Mouse (Mus musculus) gastrocnemius, postnatal 14 days (tissue): ENCODE measurements around the gene Il1rl1. TPM values are rescaled to one million over a fixed set of nuclear protein-coding genes. Genes with fewer than 3 reads are reported as not detected.

Experiments used
- DNase-seq: peaks from one replicate; pipeline ENCODE4 v3.0.0; 2021; ENCODE audit warnings: mixed read lengths
- intact Hi-C: fragments of 180-260 bp; cut with DNase I; formaldehyde crosslinking; loops from one replicate; pipeline ENCODE4 v1.15.1; 2025; ENCODE audit warnings: low total_unique reads
- total RNA-seq, 2 experiments: library from RNA; stranded (reverse); gene quantifications; 2 replicates each; pipeline ENCODE4 v1.2.3; 2021

Il1rl1 gene
- total RNA-seq, 2 experiments from 2014 or later, result 1.0 to 1.2 TPM

GRCm38 (mm10) chr1:40430143-40430834 is 919 bp downstream of the Il1rl1 start:
- intact Hi-C loops, result no loop called here
- no peak for DNase-seq

DNA sequence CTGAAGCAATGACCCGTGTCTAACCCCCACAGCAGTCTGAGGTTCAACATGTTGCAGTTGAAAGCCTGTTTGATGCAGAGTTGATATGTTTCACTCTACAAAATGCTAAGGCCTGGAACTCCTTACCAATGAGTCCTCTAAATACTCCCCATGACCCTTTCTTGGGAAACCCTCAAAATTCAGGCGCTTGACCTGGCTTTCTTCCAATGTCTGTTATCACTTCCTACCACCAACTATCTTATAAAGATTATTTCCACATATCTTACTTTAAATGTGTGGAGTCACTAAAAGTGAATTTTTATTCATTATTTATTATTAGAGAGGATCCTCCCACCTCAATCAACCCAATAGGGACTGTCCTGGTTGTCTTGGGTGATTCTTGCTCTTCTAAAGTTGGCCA is 2.8 kb downstream of the Il1rl1 start:
- intact Hi-C loops, result no loop called here

DNA sequence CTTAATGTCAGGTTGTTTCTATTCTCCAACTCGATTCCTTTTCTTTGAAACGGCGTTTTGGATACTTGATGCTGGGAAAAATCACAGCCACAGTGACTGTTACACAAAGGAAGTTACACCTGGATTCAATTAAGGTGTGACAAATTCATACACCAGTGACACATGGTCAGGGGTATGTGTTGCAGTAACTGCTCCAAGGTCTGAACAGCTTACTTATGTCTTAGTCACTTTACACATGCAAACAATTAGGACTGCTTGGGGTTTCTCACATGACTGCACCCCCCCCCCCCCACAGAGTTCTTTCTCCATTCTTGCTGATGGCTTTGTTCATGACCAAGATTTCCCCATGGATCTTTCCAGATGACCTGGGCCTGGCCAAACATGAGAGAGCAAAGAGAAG is 6.6 kb downstream of the Il1rl1 start:
- intact Hi-C loops, result no loop called here
- DNase-seq, result no peak

More for the DNA sequence above, 2.8 kb downstream of the Il1rl1 start:
- no peak for DNase-seq

GRCm38 (mm10) chr1:40437340-40437739 is 8.0 kb downstream of the Il1rl1 start:
- intact Hi-C loops, result no loop called here
- no peak for DNase-seq

DNA sequence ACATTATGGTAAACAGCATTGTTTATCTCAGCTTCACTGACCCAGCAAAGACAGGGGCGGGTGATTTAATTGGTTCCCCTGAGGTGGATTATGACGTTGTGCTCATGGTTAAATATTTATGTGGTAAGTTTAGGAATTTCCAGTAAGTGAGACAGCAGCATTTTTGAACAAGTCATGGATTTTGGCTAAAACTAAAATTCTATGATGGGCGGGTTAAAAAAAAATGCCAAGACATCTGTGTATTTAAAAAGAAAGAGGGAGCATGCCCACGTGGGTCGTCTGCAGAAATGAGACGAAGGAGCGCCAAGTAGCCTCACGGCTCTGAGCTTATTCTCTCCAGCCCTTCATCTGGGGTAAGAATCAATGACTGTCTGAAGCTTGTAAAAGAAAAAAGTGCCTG is 10.1 kb downstream of the Il1rl1 start:
- intact Hi-C loops, result no loop called here
- DNase-seq, result no peak

GRCm38 (mm10) chr1:40444800-40445199 is 15.4 kb downstream of the Il1rl1 start:
- intact Hi-C loops, result no loop called here

DNA sequence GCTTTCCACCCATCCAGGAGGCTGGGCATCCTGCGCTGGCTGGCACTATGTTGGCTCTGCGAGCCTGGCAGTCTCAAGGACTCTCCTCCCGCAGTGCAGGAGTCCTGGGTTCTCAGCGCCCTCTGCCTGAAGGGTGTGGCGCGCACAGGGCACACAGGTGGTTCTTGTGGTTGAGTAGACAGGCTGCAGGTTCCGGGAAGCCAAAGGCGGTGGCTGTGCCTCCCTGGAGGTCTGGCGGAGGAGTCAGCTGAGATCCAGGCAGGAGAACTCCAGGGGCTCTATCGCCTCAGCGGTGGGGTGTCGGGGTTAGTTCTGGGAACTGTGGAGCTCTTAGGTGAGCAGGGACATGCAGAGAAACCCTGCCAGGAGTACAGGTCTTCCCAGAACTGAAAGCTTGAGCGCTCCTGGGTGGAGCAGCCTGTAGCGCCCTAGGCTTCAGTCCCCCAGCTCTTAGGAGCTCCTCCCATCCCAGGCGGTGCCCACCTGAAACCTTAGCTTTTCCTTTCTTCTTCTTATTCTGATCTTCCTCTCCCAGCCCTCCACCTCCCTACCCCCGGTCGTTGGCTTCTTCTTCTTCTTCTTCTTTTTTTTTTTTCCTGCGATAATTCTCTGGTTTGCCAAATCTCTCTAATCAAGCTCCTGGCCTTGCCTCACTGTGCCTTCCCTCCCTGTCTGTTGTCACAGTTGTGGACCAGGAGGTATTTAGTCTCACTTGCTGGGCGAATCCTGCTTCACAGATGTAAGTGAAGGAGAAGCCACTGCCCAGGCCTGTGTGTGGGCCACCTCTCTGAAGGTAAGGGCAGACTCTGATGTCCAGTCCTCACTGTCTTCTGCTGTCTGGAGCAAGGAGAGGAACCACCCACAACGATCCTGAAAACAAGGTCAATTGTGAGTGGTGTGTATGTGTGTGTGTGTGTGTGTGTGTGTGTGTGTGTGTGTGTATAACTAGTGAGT is 36.4 kb downstream of the Il1rl1 start, which contains the start of gene Il18r1:
Gene Il18r1, plus strand, starts transcription at position 76 of the 954 bp plus-strand sequence.
- no peak for DNase-seq
- intact Hi-C loops, result no loop called here

More at GRCm38 (mm10) chr1:40444800-40445199, 15.4 kb downstream of the Il1rl1 start:
- peak; percentile 6 for DNase-seq

- intact Hi-C loops, result no loop called here
- DNase-seq, result no peak
Observed at GRCm38 (mm10) chr1:40467306-40467705, 37.9 kb downstream of the Il1rl1 start.

GRCm38 (mm10) chr1:40468805-40469204 is 39.4 kb downstream of the Il1rl1 start:
- no peak for DNase-seq
- intact Hi-C loops, result no loop called here

- intact Hi-C loops, result no loop called here
- DNase-seq, result no peak
Observed at GRCm38 (mm10) chr1:40469900-40470299, 40.5 kb downstream of the Il1rl1 start.

- intact Hi-C loops, result no loop called here
- no peak for DNase-seq
Observed at GRCm38 (mm10) chr1:40472401-40472800, 43.0 kb downstream of the Il1rl1 start.

DNA sequence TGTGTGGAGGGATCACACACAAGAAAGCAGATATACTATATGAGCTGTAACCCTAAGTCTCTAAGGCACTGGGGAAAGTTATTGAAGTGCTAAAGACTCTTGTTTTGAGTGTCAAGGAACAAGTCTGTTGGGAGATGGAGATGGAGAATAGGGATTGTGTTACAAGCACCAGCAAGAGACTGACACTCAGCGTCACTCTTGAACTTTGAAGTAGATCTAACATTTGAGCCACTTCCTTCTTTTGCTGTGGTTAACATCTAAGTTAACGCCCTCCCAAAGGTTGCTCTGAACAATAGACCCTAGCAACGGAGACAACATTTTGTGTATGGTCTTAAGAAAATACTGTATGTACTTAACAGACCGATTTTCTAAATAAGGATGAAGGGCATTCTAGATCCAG is 44.3 kb downstream of the Il1rl1 start:
- intact Hi-C loops, result no loop called here
- DNase-seq, result no peak

GRCm38 (mm10) chr1:40474336-40474735 is 45.0 kb downstream of the Il1rl1 start:
- DNase-seq, result no peak
- intact Hi-C loops, result no loop called here

DNA sequence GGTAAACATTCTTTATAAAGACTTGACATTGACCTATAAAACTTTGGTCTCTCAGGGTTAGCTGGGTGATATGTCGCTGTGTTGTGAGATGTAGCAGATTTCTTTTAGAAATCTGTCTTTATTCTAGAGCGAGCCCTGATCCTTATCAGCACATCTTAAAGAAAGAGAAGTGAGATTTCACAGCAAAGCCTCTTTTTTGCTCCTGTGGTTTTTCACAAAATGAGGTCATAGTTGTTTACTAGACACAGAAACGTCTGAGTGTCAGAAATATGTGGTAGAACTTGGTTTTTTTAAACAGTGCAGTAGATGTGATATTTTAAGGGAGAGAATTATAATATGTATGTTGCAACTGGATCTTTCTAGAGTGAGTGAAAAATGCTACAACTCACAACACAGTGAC is 46.3 kb downstream of the Il1rl1 start:
- intact Hi-C loops, result no loop called here

GRCm38 (mm10) chr1:40476756-40477155 is 47.4 kb downstream of the Il1rl1 start:
- intact Hi-C loops, result no loop called here
- DNase-seq, result no peak

More for the DNA sequence above, 46.3 kb downstream of the Il1rl1 start:
- no peak for DNase-seq

DNA sequence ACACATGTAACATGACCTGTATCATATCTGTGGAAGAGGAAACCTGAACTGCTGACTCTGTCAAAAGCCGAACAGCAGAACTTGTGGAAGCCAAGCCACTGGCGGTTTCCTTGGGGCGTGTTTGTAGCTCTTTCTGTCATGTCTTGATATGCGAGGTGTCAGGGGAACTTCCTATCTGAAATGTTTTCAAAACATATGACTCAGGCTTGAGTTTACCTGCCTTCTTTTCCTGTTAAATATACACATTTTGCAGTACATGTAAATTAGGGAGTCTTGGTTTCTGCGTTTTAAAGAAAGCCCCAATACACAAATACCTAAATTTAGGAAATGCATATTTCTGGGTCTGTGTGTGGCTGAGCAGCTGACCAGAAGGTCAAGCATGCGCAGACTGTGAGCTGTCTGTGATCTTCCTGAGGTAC is 50.1 kb downstream of the Il1rl1 start:
- DNase-seq, result no peak
- intact Hi-C loops, result no loop called here

- intact Hi-C loops, result no loop called here
- DNase-seq, result no peak
Observed at GRCm38 (mm10) chr1:40494594-40494993, 65.2 kb downstream of the Il1rl1 start.

GRCm38 (mm10) chr1:40499708-40500107 is 70.3 kb downstream of the Il1rl1 start:
- DNase-seq, result no peak
- intact Hi-C loops, result no loop called here

- DNase-seq, result no peak
- intact Hi-C loops, result no loop called here
Observed at GRCm38 (mm10) chr1:40501126-40501525, 71.8 kb downstream of the Il1rl1 start.

DNA sequence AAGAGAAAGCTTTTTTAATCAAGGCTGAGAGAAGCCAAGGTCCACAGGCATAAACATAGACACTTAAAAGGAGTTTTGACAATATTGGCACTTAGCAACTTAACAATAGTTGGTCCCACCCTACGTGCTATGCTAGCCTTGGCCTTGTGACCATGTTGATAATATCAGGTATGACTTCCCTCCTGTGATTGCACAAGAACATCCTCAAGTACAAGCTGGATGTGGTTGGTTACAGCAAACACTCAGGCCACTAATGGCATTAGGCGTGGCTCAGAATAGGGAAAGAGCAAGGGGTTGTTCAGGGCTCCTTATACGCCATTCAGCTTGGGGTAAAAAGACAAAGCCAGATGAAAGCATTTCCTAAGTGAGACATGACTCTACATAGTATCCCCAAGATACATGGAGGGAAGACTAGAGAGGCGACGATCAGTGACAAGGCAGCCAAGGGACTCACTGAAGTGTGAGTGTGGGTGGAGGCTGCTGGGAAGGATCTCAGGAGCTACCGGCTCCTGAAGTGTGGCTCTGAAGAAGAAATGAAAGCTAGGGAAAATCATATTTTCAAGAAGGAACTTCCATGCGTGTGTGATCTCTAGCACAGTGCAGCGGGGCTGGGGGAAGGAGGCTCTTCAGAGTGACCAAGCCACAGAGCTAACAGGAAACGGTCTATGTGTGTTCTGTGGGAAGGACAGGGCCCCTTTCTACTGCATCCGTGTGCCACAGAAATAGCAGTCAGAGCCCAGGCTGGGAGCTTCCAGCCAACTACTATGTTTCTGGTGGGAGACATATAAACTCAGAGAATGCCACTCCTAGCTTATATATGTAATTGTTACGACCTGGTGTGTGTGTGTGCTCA is 72.4 kb downstream of the Il1rl1 start:
- DNase-seq, result no peak
- intact Hi-C loops, result no loop called here
